21 mouse cellular contexts compared by ENCODE assay signal in the genomic region with DNA sequence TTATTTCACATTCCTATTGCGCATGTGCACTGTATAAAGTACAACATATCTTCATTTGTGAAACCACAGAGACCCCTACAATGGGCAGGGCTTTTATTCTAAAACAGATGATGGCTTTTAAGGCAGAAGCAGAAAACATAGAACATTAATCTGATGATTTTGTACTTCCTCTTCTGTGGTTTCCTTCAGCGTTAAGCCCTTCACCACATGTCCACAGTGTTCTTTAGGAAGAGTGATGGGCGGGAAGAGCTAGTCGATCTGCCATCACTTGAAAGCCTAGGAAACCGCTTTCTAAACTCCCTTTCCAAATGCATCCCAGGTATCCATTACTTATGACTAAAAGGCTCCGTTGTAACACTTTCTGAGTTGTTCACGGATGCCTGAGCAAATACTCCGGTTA.
DNase-seq lines count a peak whose midpoint lies in the region; ATAC-seq and TF ChIP-seq lines count a peak whose summit lies in the region.
"Had no signal": no experiment of that assay in that cellular context is flagged by ENCODE, and none has a peak within 500 bp of the region (broad histone marks: within the 10 kb centered on the region; RNA-seq: fewer than 3 reads in every experiment).

No protein-coding gene starts in this region.

- ATAC-seq in liver, embryonic 11.5 days (replicated peaks; ENCODE audit: low FRiP score), result peak; percentile 45; the same call in 1 of the 2 replicates
- no peak for ATAC-seq in liver, postnatal 0 days
- peak; percentile 97 for ATAC-seq in common myeloid progenitor, adult 5-6 weeks (replicated peaks; ENCODE audit: low read depth, poor library complexity, severe bottlenecking)
- ATAC-seq in megakaryocyte progenitor cell, adult 5-6 weeks (replicated peaks; ENCODE audit: poor library complexity), result peak; percentile 96
- ATAC-seq in midbrain, embryonic 14.5 days (ENCODE audit: low FRiP score, low TSS enrichment), result no peak
- ATAC-seq: activated CD4-positive, CD25-positive, alpha-beta regulatory T cell, adult 4 months; forebrain, embryonic 16.5 days; hindbrain, postnatal 0 days; Patski had no signal

- no peak for TF ChIP-seq EP300 in liver, postnatal 0 days (IDR thresholded peaks at IDR 0.05; ENCODE audit: low read depth)

- H3K27me3 ChIP-seq in liver, embryonic 11.5 days (replicated peaks; ENCODE audit: control insufficient read depth, insufficient read depth, low read length), result no peaks in the 10 kb centered on the region
- no peaks in the 10 kb centered on the region for H3K27me3 ChIP-seq in liver, postnatal 0 days (ENCODE audit: insufficient read depth, low read length)
- no peaks in the 10 kb centered on the region for H3K27me3 ChIP-seq in midbrain, embryonic 14.5 days (ENCODE audit: control insufficient read depth, insufficient read depth, low read length)
- H3K27me3 ChIP-seq: forebrain, embryonic 12.5 days; heart, embryonic 12.5 days; hindbrain, embryonic 12.5 days had no signal

- H3K4me1 ChIP-seq in liver, embryonic 11.5 days (replicated peaks; ENCODE audit: control insufficient read depth, insufficient read depth, low read length), result no peaks in the 10 kb centered on the region
- no peaks in the 10 kb centered on the region for H3K4me1 ChIP-seq in liver, postnatal 0 days (ENCODE audit: insufficient read depth)
- H3K4me1 ChIP-seq in midbrain, embryonic 14.5 days (ENCODE audit: control insufficient read depth, insufficient read depth, low read length), result no peaks in the 10 kb centered on the region
- H3K4me1 ChIP-seq: forebrain, embryonic 12.5 days; hindbrain, embryonic 12.5 days had no signal

- DNase-seq in liver, embryonic 11.5 days (ENCODE audit: low spot score), result no peak
- no peak for DNase-seq in liver, postnatal 0 days
- no peak for DNase-seq in neural tube, embryonic 10.5 days (ENCODE audit: extremely low spot score, low spot score)
- no peak for DNase-seq in lung, postnatal 36 days
- no peak for DNase-seq in midbrain, embryonic 14.5 days
- DNase-seq: adrenal gland, postnatal 25 days; cerebellum, adult 18-20 months; cerebellum, adult 9-11 months; cerebellum, postnatal 36 days; gastrocnemius, postnatal 10 days; heart, adult 2 months had no signal

- H3K4me2 ChIP-seq in liver, embryonic 11.5 days, result no peak overlapping the region
- H3K4me2 ChIP-seq in liver, postnatal 0 days (ENCODE audit: low read depth, low read length), result no peak overlapping the region
- H3K4me2 ChIP-seq in midbrain, embryonic 14.5 days (ENCODE audit: low read length), result no peak overlapping the region
- H3K4me2 ChIP-seq: forebrain, embryonic 12.5 days; heart, embryonic 12.5 days; hindbrain, embryonic 12.5 days had no signal

- H3K36me3 ChIP-seq in liver, embryonic 11.5 days (ENCODE audit: control insufficient read depth, insufficient read depth, low read length), result no peaks in the 10 kb centered on the region
- no peaks in the 10 kb centered on the region for H3K36me3 ChIP-seq in liver, postnatal 0 days (replicated peaks; ENCODE audit: insufficient read depth, low read length)
- no peaks in the 10 kb centered on the region for H3K36me3 ChIP-seq in midbrain, embryonic 14.5 days (ENCODE audit: control insufficient read depth, insufficient read depth, low read length)
- H3K36me3 ChIP-seq: forebrain, embryonic 12.5 days; G1E; heart, embryonic 12.5 days; hindbrain, embryonic 12.5 days had no signal

- WGBS in liver, embryonic 11.5 days, result 55% methylated on average over 8 of the region's 8 CpGs
- 40% methylated on average over 8 of the region's 8 CpGs for WGBS in liver, postnatal 0 days (ENCODE audit: insufficient replicate concordance)
- 87% methylated on average over 8 of the region's 8 CpGs for WGBS in midbrain, embryonic 14.5 days

- H3K4me3 ChIP-seq in liver, embryonic 11.5 days (ENCODE audit: low read depth, low read length), result no peak overlapping the region
- H3K4me3 ChIP-seq in liver, postnatal 0 days (ENCODE audit: low read depth, low read length), result no peak overlapping the region
- H3K4me3 ChIP-seq in midbrain, embryonic 14.5 days (replicated peaks; ENCODE audit: low read depth, low read length), result no peak overlapping the region
- H3K4me3 ChIP-seq: forebrain, embryonic 12.5 days; heart, adult 2 months; heart, embryonic 12.5 days; hindbrain, embryonic 12.5 days had no signal

- no peak overlapping the region for H3K27ac ChIP-seq in liver, embryonic 11.5 days (ENCODE audit: low read depth, low read length)
- H3K27ac ChIP-seq in liver, postnatal 0 days (ENCODE audit: low read depth), result no peak overlapping the region
- H3K27ac ChIP-seq in midbrain, embryonic 14.5 days (replicated peaks; ENCODE audit: low read depth, low read length), result no peak overlapping the region
- H3K27ac ChIP-seq: forebrain, embryonic 12.5 days; heart, adult 2 months; hindbrain, embryonic 12.5 days; hindbrain, postnatal 0 days had no signal

- no peak for TF ChIP-seq CTCF in liver, postnatal 0 days (IDR thresholded peaks at IDR 0.05; ENCODE audit: low read depth)

- no peak overlapping the region for H3K9ac ChIP-seq in liver, embryonic 11.5 days (ENCODE audit: low read depth, low read length)
- H3K9ac ChIP-seq in liver, postnatal 0 days (replicated peaks), result no peak overlapping the region
- H3K9ac ChIP-seq in midbrain, embryonic 14.5 days (replicated peaks; ENCODE audit: low read length), result no peak overlapping the region
- H3K9ac ChIP-seq: forebrain, embryonic 12.5 days; heart, embryonic 12.5 days; hindbrain, embryonic 12.5 days had no signal

- no peaks in the 10 kb centered on the region for H3K9me3 ChIP-seq in liver, embryonic 11.5 days (ENCODE audit: control insufficient read depth, low read length)
- no peaks in the 10 kb centered on the region for H3K9me3 ChIP-seq in liver, postnatal 0 days (ENCODE audit: low read length)
- H3K9me3 ChIP-seq in midbrain, embryonic 14.5 days (ENCODE audit: control insufficient read depth, low read length), result no peaks in the 10 kb centered on the region
- H3K9me3 ChIP-seq: forebrain, embryonic 12.5 days; heart, embryonic 12.5 days; hindbrain, embryonic 12.5 days had no signal

Comparison
In these comparisons a context has a peak if more than half of its experiments do, and no peak if none do; other contexts are left out.
1. ATAC-seq: peak in liver, embryonic 11.5 days (single experiment), common myeloid progenitor, adult 5-6 weeks (single experiment) and megakaryocyte progenitor cell, adult 5-6 weeks (single experiment); none in liver, postnatal 0 days (single experiment) and midbrain, embryonic 14.5 days (single experiment).